Mouse (Mus musculus) common myeloid progenitor, adult 5-6 weeks (primary cell): ENCODE data around the gene Mettl24. TPM values are rescaled to one million over a fixed set of nuclear protein-coding genes. Genes with fewer than 3 reads are reported as not detected.
A peak's percentile ranks its signal among the peaks of the same experiment; 100 is the strongest.

Source experiments
- ATAC-seq: replicated peaks from 2 replicates; pipeline ENCODE4 v1.8.0; 2016; ENCODE audit warnings: low read depth, mild to moderate bottlenecking, moderate TSS enrichment, inconsistent platforms; ENCODE audit not compliant: poor library complexity, severe bottlenecking
- total RNA-seq: library from RNA; stranded (forward); fragments of 200-1000, 187-1606 nt; gene quantifications from 2 replicates; pipeline ENCODE4 v1.2.3, GENCODE M21; 2017

Gene Mettl24
- total RNA-seq: not detected in 2 replicates

DNA sequence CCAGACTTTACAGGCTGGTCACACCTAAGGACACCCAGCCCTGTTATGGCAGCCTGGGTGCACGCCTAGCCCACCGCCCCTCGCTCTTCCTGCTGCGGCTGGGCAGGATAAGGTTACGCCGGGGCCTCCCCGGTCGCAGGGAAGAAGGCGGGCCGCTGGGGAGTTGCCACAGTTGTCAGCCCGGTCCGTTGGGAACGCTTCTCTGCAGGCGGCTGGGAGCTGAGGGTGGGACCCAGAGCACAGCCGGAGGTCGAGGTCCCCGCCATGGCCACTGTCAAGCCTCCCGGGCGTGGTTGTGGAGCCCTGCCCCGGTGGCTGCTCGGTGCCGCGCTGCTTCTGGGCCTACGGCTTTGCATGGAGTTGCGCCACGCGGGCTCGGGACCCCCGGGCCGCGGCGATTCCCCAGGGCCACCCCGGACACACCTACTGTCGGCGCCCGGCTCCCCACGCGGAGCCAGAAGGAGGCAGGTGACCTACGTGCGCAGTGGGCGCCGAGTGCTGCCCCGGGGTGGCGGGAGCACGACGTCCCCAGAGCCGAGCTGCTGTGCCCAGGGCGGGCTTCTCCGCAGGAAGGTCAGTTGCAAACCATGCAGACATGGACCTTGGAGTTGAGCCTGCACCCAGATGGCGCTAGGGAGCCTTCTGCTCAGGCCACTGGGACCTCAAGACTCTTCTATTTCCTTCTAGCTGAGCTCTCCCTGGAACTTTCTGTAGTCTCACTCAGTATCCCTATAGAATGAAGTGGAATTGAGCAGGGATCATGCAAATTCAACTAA, at the start of gene Mettl24:
Gene Mettl24, plus strand, starts transcription at position 191 of the 776 bp plus-strand sequence.
- peak; percentile 81 for ATAC-seq

DNA sequence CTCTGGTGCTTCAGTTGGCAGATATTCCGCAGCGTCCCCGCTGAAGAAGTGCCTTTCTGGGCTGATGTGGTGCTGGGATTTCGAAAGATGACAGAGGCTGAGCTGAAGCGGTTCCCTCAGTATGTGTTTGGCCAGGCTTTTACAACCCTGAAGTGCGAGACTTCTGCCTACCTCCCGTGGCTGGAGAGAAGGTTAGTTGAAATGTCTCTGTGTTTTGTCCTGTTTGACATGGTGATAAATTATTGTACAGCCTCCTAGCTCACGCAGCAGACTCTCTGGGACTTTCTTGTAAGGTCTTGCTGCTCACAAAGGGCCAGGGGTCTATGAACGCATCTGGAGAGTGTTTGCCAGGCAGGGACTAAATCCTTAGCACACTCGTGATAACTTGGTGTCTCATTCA, 45.8 kb upstream of the Mettl24 start:
- ATAC-seq: no peak

DNA sequence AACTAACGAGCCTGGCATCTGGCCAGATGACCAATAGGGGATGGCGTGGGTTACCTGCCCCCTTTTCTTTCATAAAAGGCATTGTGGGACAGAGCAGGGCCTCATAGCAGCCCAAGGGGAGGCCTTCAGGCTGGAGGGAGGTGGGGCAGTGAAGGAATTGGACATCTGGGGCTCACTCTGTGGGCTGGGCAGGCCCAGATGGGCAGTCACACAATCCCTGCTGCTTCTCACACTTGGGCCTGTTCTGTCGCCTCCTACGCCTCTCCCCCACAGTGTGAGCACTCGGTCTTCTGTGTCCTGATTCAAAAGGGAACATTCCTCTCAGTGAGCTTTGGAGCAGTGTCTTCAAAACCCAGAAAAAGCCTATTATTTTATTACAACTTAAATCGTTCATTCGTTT, 44.8 kb upstream of the Mettl24 start:
- ATAC-seq: no peak

DNA sequence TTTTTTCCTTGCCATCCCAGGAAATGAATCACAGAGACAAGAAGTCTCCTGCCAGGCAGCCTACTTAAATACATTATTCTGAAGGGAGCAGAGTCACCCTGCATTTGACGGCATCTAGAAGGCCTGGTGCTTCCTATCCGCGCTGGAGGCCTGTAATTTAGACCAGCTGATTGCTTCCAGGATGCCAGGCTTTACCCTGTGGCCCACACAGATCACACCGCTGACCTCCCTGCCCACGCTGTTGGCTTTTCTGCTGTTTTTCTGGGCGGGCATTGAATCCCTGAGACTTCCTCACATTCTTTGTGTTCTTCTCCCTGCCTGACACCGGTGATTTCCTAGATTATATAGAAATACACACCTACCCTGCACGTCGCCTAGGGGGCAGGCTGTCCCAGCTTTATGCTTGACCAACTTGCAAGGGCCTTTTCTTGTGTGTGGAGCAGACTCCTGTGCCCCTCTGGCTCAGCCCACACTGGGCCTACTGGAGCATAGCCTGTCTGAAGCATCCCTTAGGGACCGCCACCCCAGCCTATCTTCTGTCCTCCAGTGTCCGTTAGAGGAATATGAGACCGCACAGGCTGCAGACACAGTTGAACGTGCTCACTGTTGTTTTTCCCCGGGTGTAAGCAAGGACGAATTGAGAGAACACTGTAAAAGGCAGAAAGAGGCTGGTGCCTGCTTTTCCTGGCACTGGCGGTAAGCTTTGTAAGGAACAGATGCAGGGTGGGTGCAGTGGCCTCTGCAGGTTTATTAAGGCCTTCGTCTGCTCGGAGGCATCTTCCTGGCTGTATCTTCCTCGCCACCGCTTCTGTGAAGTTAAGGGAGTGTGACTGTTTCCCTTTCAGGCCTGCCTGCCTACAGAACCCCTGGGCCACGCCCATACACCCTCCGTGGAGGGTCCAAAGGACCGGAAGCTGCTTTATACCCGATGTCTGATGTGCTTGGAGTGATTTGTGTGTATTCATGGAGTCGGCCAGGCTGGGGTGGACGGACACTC, 44.0 kb upstream of the Mettl24 start:
- ATAC-seq: no peak

DNA sequence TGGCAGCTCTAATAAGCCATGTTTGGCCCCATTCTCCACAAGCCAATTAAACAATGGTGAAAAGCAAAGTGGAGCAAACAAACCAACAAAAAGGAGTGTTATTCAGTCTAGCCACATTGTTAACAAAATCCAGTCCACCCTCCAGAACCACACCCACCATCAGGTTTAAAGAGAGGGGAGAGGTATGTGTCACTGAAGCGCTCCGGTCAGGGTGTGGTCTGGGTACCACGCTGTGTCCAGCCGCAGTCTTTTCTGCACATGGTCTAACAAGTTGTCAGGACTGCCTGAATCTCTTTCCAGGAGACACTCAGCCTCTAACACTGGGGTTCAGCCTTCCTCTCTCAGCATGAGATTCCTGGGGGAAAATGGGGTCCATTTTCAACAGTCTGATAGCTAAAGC, 42.7 kb upstream of the Mettl24 start:
- no peak for ATAC-seq

DNA sequence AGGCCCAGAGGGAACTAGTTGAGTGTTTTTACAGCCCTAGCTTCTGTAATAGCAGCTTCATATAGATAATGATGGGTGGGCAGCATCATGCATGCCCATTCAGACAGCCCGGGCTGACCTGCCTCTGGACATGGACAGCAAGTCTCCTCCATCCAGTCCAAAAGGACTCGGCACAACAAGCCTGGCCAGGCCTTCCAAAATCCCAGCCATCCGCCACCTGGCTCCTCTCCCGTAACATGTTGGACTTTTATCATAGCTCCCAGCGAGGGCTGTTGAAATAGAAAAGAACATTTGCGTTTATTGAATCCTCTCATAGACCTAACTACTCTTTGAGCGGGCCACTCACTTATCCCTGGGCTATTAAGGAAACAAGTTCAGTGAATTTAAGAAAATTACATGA, 41.2 kb upstream of the Mettl24 start:
- ATAC-seq: no peak

DNA sequence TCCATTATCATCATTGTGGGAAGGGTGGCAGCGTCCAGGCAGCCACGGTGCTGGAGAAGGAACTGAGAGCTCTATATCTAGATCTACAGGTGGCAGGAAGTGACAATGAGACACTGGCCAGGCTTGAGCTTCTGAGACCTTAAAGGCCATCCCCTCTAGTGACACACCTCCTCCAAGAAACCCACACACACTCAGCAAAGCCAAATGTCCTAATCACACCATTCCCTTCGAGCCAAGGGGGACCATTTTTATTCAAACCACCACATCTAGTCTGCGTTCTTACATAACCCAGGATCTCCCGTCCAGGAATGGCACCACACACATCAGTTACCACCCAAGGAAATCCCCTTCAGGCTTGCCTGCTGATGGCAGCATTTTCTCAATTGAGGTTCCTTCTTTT, 40.0 kb upstream of the Mettl24 start:
- no peak for ATAC-seq

DNA sequence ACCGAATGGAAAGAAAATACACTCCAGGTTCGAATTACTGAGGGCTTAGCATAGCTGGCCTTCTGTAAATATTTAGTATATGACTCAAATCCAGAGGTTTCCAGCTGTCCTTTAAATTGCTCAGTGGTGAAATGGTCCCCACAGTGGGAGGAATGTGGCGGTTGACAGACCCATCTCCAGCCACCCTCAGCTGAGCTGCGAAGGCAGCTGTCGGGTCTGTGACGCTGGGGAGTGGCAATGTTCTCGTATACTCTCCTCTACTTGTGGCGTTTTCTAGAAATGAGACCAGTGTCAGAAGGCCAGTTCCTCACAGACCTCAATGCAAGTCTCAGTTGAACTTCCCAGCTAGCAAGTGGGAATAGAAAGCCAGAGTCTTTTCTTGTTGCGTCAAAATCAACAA, 38.6 kb upstream of the Mettl24 start:
- ATAC-seq: no peak

DNA sequence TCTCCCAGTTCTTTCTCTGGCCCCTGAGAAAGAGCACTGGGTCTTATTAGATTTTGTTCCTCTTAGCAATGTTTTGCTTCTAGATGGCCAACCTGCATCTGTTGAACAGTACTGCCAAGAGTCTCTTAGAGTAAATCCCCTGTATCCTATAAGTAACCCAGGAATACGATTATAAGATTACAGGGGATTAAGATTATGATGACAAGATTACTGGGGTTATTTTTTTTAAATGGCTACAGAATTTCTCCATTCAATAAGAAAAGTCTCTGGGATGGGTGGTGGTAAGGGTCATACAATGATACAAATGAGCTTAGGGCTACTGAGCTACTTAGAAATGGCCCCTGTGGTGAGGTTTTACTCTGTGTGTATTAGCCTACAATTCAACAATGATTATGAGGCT, 37.7 kb upstream of the Mettl24 start:
- ATAC-seq: no peak

DNA sequence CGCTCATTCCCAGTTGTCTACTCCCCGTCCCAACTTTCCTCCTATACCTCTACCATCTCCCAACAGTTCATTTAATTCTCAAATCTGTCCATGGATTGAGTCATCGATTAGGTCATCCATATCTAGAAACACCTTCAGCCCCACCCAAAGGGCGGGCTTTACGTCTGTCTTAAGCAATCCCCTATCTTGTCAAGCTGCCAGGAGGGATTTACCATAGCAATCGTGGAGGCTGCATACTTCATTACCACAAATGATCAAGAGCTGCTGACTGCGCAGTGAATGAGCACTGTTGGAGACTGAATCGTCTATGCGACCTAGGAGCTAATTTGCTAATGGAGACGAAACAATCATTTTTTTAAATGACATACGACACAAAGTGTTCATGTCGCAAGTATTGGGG, 34.3 kb upstream of the Mettl24 start:
- no peak for ATAC-seq

DNA sequence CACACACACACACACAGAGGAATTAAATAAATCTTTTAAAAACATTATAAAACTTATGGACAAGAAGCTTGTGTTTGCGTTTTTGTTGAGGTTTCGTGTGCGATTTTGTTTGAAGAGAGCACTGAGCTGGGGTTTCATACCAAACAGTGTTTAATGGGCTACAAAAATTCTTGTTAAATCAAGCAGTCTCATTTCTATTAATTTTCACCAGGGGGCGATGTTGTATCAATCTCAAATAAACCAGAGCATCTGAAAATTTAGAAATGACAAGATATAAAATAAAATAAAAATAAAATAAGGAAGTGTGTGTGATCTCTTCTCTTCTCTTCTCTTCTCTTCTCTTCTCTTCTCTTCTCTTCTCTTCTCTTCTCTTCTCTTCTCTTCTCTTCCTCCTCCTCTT, 33.4 kb upstream of the Mettl24 start:
- ATAC-seq: no peak

DNA sequence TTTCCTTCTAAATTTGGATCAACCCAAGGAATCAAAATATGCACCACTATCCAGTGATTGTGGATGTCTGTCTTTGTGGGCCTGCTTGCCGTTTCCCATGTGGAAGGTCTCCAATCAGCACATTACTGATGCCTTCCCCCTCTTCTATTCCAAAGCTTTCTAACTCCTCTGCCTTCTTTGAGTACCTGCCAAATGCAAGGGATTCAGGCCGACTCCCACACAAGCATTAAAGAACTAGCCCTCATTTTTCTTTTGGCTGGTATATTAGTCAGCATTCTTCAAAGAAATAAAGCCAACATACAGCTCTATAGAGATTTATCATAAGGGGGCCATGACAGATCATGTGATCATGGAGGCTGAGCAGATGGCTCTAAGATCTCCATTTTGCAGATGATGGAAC, 31.4 kb upstream of the Mettl24 start:
- ATAC-seq: no peak

DNA sequence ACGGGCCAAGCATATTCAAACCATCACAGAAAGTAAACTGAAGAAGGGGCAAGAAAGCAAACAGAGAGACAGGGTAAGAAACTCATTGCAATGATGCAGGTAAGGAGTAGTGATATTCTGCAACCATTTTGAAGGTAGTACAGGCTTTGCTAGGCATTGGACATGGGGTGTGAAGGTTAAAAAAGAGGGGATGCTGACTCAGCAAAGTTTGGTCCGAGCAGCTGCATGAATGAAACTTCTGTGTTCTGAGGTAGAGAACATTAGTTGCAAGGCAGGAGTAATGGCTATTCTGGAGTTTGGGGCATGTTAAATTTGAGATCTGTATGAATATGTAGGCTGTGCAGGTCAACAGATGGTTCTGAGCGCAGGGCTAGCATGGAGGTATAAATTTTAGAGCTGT, 17.8 kb upstream of the Mettl24 start:
- ATAC-seq: no peak

DNA sequence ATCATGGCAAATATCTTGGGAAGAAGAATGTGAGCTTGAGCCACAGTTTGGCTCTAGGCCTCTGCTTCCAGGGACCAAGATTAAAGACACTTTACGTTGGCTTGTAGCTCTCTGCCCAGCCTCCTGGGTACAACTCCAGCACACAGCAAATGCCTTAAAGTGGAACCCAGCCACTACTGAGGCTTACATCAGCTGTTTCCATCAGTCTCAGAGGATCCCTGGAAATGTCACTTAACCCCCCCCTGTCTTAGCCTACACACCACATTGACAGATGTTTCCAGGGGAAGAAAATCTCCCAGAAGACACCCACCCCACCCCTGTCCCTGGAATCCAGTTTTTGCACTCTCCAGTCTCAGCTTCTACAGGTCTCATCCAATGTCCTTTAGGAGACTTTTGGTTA, 16.1 kb upstream of the Mettl24 start:
- no peak for ATAC-seq

DNA sequence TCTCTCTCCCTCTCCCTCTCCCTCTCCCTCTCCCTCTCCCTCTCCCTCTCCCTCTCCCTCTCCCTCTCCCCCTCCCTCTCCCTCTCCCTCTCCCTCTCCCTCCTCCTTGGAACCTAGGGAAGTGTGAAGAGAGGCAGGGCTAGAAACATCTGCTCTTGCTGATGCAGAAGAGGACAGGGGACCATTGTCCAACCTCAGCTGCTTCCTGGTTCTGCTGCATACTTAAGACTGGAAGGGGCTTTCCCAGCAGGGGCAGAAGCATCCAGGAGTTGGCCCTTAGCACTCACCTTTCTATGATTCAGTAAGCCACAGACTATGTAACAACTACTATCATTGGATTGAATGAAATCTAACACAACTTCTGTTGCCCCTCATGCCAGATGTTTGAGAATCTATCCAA, 14.4 kb upstream of the Mettl24 start:
- ATAC-seq: no peak

DNA sequence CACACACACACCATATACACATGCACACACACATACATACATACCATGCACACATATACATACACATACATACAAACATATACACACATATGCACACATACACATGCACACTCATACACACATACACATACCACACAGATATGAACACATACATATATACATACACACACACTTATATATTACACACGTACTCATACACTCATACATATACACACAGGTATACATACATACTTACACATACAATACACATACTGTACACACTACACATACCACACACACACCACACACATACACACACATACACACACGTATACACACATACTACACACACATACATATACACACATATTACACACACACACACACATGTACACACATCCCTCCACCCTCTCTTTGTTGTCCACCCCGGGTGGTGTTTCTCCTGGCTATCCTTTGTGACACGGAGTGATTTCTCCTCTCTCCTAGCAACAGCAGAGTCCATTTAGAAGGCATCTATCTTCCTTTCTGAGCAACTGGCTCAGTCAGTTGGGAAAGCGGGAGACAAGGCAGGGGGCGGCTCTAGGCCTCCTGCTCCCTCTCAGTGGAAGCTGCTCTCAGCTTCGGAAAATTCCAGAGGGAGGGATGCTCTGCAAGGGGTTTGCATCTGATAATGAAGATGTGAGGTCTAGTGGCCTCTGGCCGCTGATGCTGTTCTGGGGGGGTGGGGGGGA, 10.3 kb upstream of the Mettl24 start:
- no peak for ATAC-seq

DNA sequence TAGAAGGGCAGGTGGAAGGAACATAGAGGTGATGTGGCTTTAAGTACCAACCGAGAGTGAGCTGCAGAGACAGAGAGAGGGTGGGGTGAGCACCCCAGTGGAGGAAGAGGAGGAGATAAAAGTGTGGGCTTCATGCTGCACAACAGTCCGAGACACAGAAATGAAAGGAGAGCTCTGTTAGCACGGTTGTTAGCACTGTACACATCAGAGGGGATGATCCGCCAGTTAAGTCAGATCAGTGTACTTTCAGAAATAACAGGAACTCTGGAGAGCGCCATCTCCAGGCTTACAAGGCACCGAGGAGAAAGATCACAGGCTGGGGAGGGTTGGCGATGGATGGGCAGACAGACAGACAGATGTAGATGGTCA, 9.8 kb upstream of the Mettl24 start:
- no peak for ATAC-seq

DNA sequence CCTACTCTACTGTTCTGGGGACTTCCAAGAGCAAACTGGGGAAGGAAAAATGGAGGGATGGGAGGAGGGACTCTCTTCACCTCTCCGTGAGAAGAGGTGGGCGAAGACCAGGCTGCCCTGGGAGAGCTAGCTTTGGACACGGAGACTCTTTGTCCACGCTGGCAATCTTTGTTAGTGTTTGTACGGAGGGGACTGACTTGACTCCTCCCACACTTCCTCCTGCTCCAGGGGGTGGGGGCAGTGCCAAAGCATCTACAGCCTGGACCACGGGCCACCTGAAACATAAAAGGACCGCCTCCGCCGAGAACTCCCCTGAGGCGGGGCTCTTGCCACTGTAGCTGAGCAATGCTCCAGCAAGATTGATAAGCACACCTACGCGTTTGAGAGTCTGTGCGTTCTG, 8.9 kb upstream of the Mettl24 start:
- ATAC-seq: no peak

DNA sequence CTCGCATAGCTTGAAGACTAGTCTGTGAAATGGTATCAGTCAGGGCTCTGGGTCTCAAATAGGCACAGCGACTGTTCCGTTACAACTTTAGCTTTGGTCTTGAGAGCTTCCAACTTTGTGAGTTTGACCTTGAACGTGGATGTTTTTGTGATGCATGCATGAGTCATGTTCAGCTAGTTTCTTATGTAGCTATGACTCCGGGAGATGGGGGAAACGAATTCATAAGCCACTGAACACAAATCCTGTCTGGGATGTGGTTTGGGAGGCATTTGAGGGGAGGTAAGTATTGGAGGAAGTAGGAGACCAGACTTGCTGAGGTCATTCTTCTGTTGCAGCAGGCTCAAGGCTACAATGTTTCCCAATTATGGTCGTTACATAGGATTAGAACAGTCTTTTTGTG, 7.2 kb upstream of the Mettl24 start:
- no peak for ATAC-seq

DNA sequence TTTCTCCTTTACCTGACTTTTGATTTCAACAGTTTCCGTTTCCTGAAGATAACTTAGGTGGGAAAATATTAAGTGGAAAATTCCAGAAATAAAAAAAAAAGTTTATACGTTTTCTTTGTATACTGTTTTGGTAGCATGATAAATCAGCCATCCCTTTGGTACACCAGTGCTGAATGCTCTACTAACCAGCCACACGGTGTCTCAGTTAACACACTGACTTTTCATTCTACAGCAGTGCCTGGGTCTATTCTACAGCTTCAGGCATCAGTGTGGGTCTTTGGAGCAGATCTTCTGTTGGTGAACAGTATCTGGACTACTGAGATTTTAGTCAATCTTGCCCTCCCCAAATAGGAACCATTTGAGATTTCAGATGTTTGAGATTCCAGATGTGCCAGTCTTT, 4.6 kb upstream of the Mettl24 start:
- ATAC-seq: no peak

DNA sequence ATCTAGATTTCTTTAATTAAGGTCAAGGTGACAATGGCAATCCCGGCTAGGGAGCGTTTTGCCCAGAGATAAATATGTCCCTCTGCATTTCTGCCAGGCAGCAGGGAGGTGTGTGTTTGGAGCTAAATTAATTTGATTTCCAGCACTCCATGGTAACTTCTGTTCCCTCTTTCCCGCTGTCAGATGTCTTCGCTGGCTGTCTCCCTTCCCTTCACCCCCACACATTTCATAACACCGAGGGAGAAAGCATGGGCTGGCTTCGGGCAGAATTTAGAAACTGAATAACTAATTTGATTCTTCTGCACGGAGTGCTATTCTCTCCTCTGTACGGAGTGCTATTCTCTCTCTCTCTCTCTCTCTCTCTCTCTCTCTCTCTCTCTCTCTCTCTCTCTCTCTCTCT, 612 bp upstream of the Mettl24 start:
- no peak for ATAC-seq
